Mouse (Mus musculus) gastrocnemius, adult 18-20 months (tissue): ENCODE results near the gene Stk40. TPM values are rescaled to one million over a fixed set of nuclear protein-coding genes. Genes with fewer than 3 reads are reported as not detected.

Experiments
- total RNA-seq, 2 experiments: library from RNA; stranded (reverse); gene quantifications; 2 replicates each; pipeline ENCODE4 v1.2.3; 2021

Stk40 gene
- total RNA-seq, 2 experiments from 2014 or later = 113 to 127 TPM

Other genes starting within 250 kb of the Stk40 start
- gene Csf3r, start 79.4 kb upstream of the Stk40 start, total RNA-seq = under 1 TPM; 0.30 to 0.31 TPM
- 10 to 100 TPM; 79.5 to 80.7 TPM for gene Mrps15, start 57.0 kb upstream of the Stk40 start, total RNA-seq
- gene Oscp1, start 45.4 kb upstream of the Stk40 start, total RNA-seq = 1 to 10 TPM; 3.1 TPM
- gene Lsm10, start 7.3 kb upstream of the Stk40 start, total RNA-seq = 10 to 100 TPM in 1 of 2 experiments, 1 to 10 TPM in 1; 7.4 to 10.8 TPM
- 1 to 10 TPM; 2.1 to 3.3 TPM for gene Eva1b, start 43.8 kb downstream of the Stk40 start, total RNA-seq
- gene Sh3d21, start 59.5 kb downstream of the Stk40 start, total RNA-seq = under 1 TPM; 0.62 to 0.83 TPM
- gene Thrap3, start 98.8 kb downstream of the Stk40 start, total RNA-seq = 100 to 1,000 TPM in 1 of 2 experiments, 10 to 100 TPM in 1; 94.1 to 101 TPM
- 100 to 1,000 TPM; 185 to 200 TPM for gene Map7d1, start 152.4 kb downstream of the Stk40 start, total RNA-seq
- gene Trappc3, start 158.4 kb downstream of the Stk40 start, total RNA-seq = 10 to 100 TPM; 21.0 to 26.8 TPM
- gene Col8a2, start 182.8 kb downstream of the Stk40 start, total RNA-seq = 1 to 10 TPM in 1 of 2 experiments, under 1 TPM in 1; 0.89 to 1.4 TPM
- gene Adprhl2, start 217.7 kb downstream of the Stk40 start, total RNA-seq = 1 to 10 TPM; 6.7 to 8.7 TPM
- under 1 TPM; 0.62 to 0.66 TPM for gene Tekt2, start 221.7 kb downstream of the Stk40 start, total RNA-seq